Mouse (Mus musculus): ENCODE measurements around the gene Gm32687. TPM values are rescaled to one million over a fixed set of nuclear protein-coding genes. Genes with fewer than 3 reads are reported as not detected.
"Not testable (repeated sequence)": the region's sequence is repeated elsewhere in the genome, so short reads cannot be mapped to it uniquely, and the experiment has no call there.

Gm32687 gene
- total RNA-seq (2021), result 1.1 and 3.1 TPM in 2 replicates
- long read RNA-seq, partial matches to known transcripts, result 0 of 3 reads
- long read RNA-seq, other reads (novel, unspliced or antisense), result 1 of 3 reads

GRCm38 (mm10) chr10:81863409-81864407 is at the start of gene Gm32687:
Gm32687 (plus strand) TSS chr10:81863934.
- not testable (repeated sequence) for DNase-seq

- not testable (repeated sequence) for DNase-seq
These were observed 17.5 kb upstream of the Gm32687 start for GRCm38 (mm10) chr10:81846219-81846618.

DNA sequence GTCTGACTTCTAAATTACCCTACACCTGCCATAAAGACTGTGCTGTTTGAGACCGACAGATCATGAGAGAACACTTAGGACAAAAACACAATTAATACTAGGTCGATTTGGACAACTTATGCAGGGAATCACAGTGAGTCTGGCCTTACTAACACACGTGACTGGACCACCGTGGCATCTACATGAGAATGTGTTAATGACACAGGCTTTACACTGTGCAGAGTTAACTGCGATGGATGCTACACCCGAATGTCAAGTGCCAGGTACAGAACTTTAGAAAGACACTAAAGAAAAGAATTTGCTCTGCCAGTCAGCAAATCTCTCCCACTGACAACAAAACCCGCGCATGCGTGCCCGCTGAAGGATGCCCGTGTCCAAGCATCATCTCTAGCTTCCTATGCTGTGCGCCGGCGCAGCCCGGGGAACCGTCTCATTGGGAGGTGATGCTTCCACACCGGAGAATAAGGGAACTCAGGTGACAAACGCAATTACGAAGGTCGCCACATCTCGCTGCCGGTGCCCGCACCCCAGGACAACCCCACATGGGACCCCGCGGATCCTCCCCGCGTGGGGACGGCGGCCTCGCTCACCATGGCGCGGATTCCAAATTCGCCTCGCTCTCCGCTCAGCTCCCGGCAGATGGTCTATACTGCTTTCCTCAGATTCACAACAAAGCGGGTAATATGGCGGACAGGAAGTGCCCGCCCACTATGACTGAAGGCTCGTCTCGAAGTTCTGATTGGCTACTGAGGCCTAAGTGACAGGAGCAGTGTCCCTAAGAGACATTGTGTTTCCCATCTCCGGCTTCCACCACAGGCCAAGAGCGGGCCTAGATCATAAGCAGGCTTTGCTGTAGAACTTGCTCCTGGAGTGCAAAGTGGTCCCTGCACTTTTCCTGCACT is 66.4 kb downstream of the Gm32687 start, which contains the start of gene Zfp781:
TSS of gene Zfp781 (minus strand) at position 639 of the 902 bp plus-strand sequence.
- not testable (repeated sequence) for DNase-seq

Other genes with a start within 250 kb of the Gm32687 start
- gene Sirt6, start 236.1 kb upstream of the Gm32687 start, total RNA-seq (2021), result 28.3 and 30.2 TPM in 2 replicates
- 30.5 and 37.8 TPM in 2 replicates for gene Ankrd24, start 235.4 kb upstream of the Gm32687 start, total RNA-seq (2021)
- 3.2 and 3.6 TPM in 2 replicates for gene Gm10778, start 214.9 kb upstream of the Gm32687 start, total RNA-seq (2021)
- 6.9 and 9.4 TPM in 2 replicates for gene Zfp433, start 159.1 kb upstream of the Gm32687 start, total RNA-seq (2021)
- 3.7 and 3.9 TPM in 2 replicates for gene Gm3055, start 92.8 kb upstream of the Gm32687 start, total RNA-seq (2021)
- 1.6 and 2.1 TPM in 2 replicates for gene Gm4767, start 51.7 kb upstream of the Gm32687 start, total RNA-seq (2021)
- gene Zfp781, start 66.5 kb downstream of the Gm32687 start, total RNA-seq (2021), result 1.1 and 2.0 TPM in 2 replicates
- gene Zfp873, start 184.2 kb downstream of the Gm32687 start, total RNA-seq (2021), result 7.8 and 10.5 TPM in 2 replicates
- gene BC024063, start 219.4 kb downstream of the Gm32687 start, total RNA-seq (2021), result 3.3 and 3.5 TPM in 2 replicates

Measured in adrenal gland, postnatal 25 days (tissue).